Mouse (Mus musculus): Measurements from ENCODE around the gene Akap2.

DNA sequence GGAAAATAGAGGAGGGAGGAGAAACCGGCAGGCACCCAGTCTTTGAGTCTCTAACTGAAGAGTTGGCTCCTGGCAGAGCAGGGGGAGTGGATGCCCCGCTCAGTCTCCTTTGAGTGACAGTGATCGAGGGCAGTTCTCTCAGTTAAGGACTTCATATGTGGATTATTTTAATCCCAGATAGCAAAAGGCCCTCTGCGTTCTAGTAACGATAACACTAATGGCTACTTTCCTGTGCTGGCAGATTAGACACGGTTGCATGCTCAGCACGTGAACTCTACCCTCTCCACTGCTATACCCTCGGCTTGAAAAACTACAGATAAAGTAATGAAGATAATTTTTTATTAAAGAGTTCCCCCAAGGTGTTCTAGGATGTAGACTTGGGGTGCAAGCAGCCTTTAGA is 76.5 kb downstream of the Akap2 start:
- TF ChIP-seq POLR2A (IDR thresholded peaks at IDR 0.05; ENCODE audit: extremely low read depth, insufficient read depth, low read length) = no peak
- TF ChIP-seq CTCF (IDR thresholded peaks at IDR 0.05; ENCODE audit: extremely low read depth, insufficient read depth, low read length) = no peak

All from cortical plate, adult 2 months (tissue).